Mouse (Mus musculus): ENCODE measurements around the gene Mapkap1. TPM values are rescaled to one million over a fixed set of nuclear protein-coding genes. Genes with fewer than 3 reads are reported as not detected.

The Mapkap1 gene
- polyA plus RNA-seq, 1 experiment from 2014 or later = 108 TPM

DNA sequence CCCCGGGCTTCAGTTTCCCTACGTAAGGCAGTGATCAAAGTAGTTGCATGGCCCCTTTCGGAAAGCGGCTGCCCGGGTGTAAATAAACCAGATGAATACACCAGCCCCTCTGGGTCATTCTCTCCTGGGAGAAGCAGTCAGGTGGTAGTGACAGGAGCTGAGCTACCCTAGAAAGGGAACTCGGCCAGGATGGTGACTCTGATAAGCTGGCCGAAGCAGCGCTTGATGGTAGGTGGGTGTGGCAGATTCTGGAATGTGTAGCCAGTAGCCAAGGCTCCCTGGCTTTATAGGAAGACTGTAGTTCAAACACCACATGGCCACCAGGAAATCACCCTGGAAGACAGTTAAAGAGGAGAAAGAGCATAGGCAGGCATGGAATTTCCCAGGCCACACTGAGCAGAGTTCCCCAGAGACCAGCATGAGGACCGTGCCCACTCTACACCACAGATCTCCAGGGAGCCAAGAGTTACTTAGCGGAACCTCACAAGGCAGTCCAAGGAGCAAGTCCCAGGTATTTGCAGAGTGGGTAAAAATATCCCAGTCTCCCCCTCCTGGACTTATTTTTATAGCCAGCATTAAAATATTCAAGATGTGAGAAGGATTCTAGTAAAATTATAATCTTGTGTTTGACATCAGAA, 214.3 kb downstream of the Mapkap1 start:
- Histone ChIP-seq H3K9ac (ENCODE audit: low read length) (no peak overlapping the region), H3K4me3 (ENCODE audit: low read depth, low read length) (no peak overlapping the region), H3K36me3 (ENCODE audit: control insufficient read depth, insufficient read depth, low read length) (no peaks in the 10 kb centered on the region), H3K9me3 (ENCODE audit: control insufficient read depth, low read length) (no peaks in the 10 kb centered on the region), H3K27me3 (ENCODE audit: control insufficient read depth, insufficient read depth, low read length) (no peaks in the 10 kb centered on the region), H3K27ac (ENCODE audit: low read depth, low read length) (no peak overlapping the region), H3K4me1 (ENCODE audit: control insufficient read depth, insufficient read depth, low read length) (no peaks in the 10 kb centered on the region), H3K4me2 (ENCODE audit: low read depth) (no peak overlapping the region)
- DNase-seq (ENCODE audit: low spot score) (no peak), ATAC-seq (ENCODE audit: insufficient read depth, low FRiP score, low TSS enrichment) (no peak)
- WGBS = 69% methylated on average over 10 of the region's 10 CpGs

DNA sequence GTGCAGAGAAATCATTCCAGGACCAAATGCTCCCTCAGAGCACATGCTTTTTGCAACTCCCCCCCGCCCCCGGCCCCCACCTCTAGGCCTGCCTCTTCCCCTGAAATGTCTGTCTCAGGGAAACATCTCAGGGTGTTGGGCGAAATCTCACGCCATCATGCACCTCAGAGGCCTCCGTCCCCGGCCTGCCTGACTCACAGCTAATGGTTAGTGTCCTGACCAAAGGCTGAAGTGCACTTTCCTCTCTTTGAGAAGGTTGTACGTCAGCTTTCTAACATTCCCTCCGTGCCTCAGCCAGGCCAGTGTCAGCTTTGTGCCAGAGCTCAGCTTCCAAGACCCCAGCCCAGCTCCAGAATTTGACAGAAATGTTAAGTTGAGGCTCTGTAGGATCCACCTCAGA, 214.9 kb downstream of the Mapkap1 start:
- H3K9me3 ChIP-seq (ENCODE audit: control insufficient read depth, low read length) = no peaks in the 10 kb centered on the region
- H3K4me2 ChIP-seq (ENCODE audit: low read depth) = no peak overlapping the region
- ATAC-seq (ENCODE audit: insufficient read depth, low FRiP score, low TSS enrichment) (no peak), DNase-seq (ENCODE audit: low spot score) (no peak)
- no peak overlapping the region for H3K27ac ChIP-seq (ENCODE audit: low read depth, low read length)
- no peak overlapping the region for H3K4me3 ChIP-seq (ENCODE audit: low read depth, low read length)
- 81% methylated on average over 8 of the region's 8 CpGs for WGBS
- H3K27me3 ChIP-seq (ENCODE audit: control insufficient read depth, insufficient read depth, low read length) = no peaks in the 10 kb centered on the region
- no peak overlapping the region for H3K9ac ChIP-seq (ENCODE audit: low read length)
- no peaks in the 10 kb centered on the region for H3K36me3 ChIP-seq (ENCODE audit: control insufficient read depth, insufficient read depth, low read length)
- no peaks in the 10 kb centered on the region for H3K4me1 ChIP-seq (ENCODE audit: control insufficient read depth, insufficient read depth, low read length)

DNA sequence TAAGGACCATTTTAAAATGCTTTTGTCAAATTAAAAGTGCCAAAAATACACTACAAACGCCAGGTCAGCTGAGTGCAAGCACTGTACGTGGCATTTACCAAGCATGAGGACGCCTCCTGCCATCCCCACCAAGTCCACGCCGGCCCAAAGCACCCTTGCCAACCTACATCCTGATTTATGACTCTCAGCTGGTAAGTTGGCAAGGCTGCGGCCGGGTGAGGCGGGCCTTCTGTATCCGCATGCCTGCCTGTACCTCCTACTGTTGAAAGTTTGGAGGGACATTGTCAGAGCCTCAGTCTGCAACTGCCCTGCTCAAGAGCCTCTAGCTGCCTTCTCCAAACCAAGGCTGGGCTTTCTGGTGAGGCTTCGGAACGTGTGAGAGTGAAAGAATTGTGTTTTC, 215.9 kb downstream of the Mapkap1 start:
- Histone ChIP-seq H3K9ac (ENCODE audit: low read length) (no peak overlapping the region), H3K27ac (ENCODE audit: low read depth, low read length) (no peak overlapping the region), H3K4me2 (ENCODE audit: low read depth) (no peak overlapping the region), H3K4me1 (ENCODE audit: control insufficient read depth, insufficient read depth, low read length) (no peaks in the 10 kb centered on the region), H3K9me3 (ENCODE audit: control insufficient read depth, low read length) (no peaks in the 10 kb centered on the region), H3K36me3 (ENCODE audit: control insufficient read depth, insufficient read depth, low read length) (no peaks in the 10 kb centered on the region), H3K4me3 (ENCODE audit: low read depth, low read length) (no peak overlapping the region), H3K27me3 (ENCODE audit: control insufficient read depth, insufficient read depth, low read length) (no peaks in the 10 kb centered on the region)
- ATAC-seq (ENCODE audit: insufficient read depth, low FRiP score, low TSS enrichment) (no peak), DNase-seq (ENCODE audit: low spot score) (no peak)
- 84% methylated on average over 11 of the region's 11 CpGs for WGBS

DNA sequence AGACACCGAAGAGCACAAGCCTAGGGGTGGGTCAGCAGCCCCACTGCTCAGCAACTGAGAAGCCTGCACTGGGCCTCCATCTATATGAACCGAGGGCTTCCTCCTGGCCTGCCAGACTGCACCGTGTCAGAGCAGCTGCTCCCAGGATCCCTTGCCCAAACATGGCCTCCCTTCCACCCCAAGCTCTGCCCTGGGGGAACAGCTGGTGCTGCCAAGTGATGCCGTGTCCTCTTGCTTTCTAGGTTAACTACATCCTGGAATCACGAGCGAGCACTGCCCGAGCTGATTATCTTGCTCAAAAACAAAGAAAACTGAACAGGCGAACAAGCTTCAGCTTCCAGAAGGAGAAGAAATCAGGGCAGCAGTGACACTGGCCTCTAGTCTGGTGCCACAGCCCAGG, 216.6 kb downstream of the Mapkap1 start:
- H3K27me3 ChIP-seq (ENCODE audit: control insufficient read depth, insufficient read depth, low read length) = no peaks in the 10 kb centered on the region
- DNase-seq (ENCODE audit: low spot score) = no peak
- no peak for ATAC-seq (ENCODE audit: insufficient read depth, low FRiP score, low TSS enrichment)
- no peak overlapping the region for H3K27ac ChIP-seq (ENCODE audit: low read depth, low read length)
- WGBS = 86% methylated on average over 8 of the region's 8 CpGs
- no peak overlapping the region for H3K4me2 ChIP-seq (ENCODE audit: low read depth)
- H3K9me3 ChIP-seq (ENCODE audit: control insufficient read depth, low read length) = no peaks in the 10 kb centered on the region
- H3K36me3 ChIP-seq (ENCODE audit: control insufficient read depth, insufficient read depth, low read length) = no peaks in the 10 kb centered on the region
- no peak overlapping the region for H3K9ac ChIP-seq (ENCODE audit: low read length)
- no peak overlapping the region for H3K4me3 ChIP-seq (ENCODE audit: low read depth, low read length)
- no peaks in the 10 kb centered on the region for H3K4me1 ChIP-seq (ENCODE audit: control insufficient read depth, insufficient read depth, low read length)

DNA sequence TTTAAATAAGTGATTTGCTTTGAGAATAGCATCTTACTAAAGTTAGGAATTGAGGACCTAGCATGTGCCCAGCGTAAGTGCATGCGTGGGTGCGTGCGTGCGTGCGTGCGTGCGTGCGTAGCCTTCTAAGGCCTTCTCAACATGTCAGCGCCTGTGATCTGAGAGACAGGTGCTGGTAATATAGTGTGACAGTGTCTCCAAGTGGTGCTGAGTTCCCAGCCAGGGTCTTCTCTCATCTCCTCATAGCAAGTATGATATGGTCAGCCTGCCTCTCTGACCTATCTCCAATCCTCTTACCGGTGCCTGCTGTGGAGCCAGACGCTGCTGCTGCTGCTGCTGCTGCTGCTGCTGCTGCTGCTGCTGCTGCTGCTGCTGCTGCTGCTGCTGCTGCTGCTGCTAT, 217.5 kb downstream of the Mapkap1 start:
- H3K9me3 ChIP-seq (ENCODE audit: control insufficient read depth, low read length) = no peaks in the 10 kb centered on the region
- DNase-seq (ENCODE audit: low spot score) (no peak), ATAC-seq (ENCODE audit: insufficient read depth, low FRiP score, low TSS enrichment) (no peak)
- no peak overlapping the region for H3K4me3 ChIP-seq (ENCODE audit: low read depth, low read length)
- H3K9ac ChIP-seq (ENCODE audit: low read length) = no peak overlapping the region
- H3K27me3 ChIP-seq (ENCODE audit: control insufficient read depth, insufficient read depth, low read length) = no peaks in the 10 kb centered on the region
- no peak overlapping the region for H3K4me2 ChIP-seq (ENCODE audit: low read depth)
- no peak overlapping the region for H3K27ac ChIP-seq (ENCODE audit: low read depth, low read length)
- H3K36me3 ChIP-seq (ENCODE audit: control insufficient read depth, insufficient read depth, low read length) = no peaks in the 10 kb centered on the region
- no peaks in the 10 kb centered on the region for H3K4me1 ChIP-seq (ENCODE audit: control insufficient read depth, insufficient read depth, low read length)
- 90% methylated on average over 12 of the region's 12 CpGs for WGBS

DNA sequence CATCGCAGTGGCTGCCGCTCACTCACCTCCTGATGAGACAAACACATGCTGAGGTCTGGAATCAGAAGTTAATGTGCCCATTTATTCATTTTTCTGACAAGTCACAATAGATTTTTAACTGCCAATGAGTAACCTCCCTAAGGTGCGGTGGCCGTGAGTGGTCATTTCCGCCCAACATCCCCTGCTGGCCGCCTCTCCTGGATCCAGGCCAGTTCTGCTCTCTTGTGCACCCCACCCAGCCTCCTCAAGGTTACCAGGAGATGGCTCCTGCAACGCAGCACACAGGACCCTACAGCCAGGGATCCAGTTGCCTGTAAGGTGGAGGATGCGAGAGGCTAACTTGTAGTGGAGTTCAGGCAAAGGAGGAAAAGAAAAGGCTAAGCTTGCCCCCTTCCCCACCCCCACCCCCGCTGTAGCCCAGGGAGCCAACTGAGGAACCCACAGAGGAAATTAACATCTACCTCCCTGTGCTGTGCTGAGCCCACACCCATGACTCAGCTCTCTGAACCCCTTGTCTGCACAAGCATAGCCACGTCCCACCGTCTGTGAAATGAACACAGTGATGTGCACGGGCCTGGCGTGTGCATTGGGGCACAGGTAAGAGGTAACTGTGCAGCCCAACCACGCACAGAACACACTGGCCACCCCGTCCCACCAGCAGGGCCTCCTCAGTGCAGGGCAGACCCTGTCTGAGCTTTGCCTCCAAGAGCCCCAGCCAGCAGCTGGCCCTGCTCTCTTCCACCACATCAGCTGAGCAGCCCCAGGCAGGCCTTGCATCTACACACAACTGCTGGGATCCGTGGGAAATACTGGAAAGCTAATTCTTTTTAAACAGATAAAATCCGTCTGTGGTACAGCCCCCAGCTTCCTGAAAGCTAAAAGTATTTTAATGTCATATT, 221.0 kb downstream of the Mapkap1 start:
- Histone ChIP-seq H3K4me3 (ENCODE audit: low read depth, low read length) (no peak overlapping the region), H3K27ac (ENCODE audit: low read depth, low read length) (no peak overlapping the region; the same call in 1 of the 2 replicates), H3K9ac (ENCODE audit: low read length) (no peak overlapping the region), H3K27me3 (ENCODE audit: control insufficient read depth, insufficient read depth, low read length) (no peaks in the 10 kb centered on the region), H3K4me2 (ENCODE audit: low read depth) (no peak overlapping the region), H3K36me3 (ENCODE audit: control insufficient read depth, insufficient read depth, low read length) (no peaks in the 10 kb centered on the region), H3K9me3 (ENCODE audit: control insufficient read depth, low read length) (no peaks in the 10 kb centered on the region), H3K4me1 (ENCODE audit: control insufficient read depth, insufficient read depth, low read length) (no peaks in the 10 kb centered on the region)
- ATAC-seq (ENCODE audit: insufficient read depth, low FRiP score, low TSS enrichment) = no peak
- no peak for DNase-seq (ENCODE audit: low spot score)
- WGBS = 76% methylated on average over 17 of the region's 17 CpGs

DNA sequence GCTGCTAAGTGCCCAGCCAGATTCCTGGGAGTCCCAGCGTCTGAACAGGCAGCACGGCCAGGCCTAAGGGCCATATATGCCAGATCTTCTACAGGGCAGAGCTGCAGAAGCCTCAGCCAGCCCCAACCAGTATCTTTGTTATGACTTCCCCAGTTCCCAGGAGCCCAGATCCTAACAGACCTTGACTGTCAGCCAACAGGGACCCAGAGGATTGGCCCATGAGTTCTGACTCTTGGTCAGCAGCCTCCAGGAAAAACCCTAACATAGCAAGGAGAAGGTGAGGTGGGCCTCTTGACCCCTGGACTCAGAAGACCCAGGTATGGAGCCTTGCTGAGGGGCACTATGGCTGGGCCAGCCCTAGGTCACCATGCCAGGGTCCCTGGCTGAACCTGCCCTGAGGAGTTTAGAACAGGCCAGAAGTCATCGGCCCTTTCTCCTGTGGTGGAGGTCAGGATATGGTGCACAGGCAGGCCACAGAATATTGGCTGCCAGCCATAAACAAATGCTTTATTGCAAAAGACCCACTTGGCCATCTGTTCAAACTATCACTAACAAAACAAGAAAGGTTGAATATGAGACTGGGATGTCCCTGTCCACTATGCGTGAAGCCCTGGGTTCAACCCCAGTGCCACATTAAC, 222.5 kb downstream of the Mapkap1 start:
- Histone ChIP-seq H3K4me2 (ENCODE audit: low read depth) (no peak overlapping the region), H3K9me3 (ENCODE audit: control insufficient read depth, low read length) (no peaks in the 10 kb centered on the region), H3K27me3 (ENCODE audit: control insufficient read depth, insufficient read depth, low read length) (no peaks in the 10 kb centered on the region), H3K27ac (ENCODE audit: low read depth, low read length) (no peak overlapping the region), H3K9ac (ENCODE audit: low read length) (no peak overlapping the region), H3K4me1 (ENCODE audit: control insufficient read depth, insufficient read depth, low read length) (no peaks in the 10 kb centered on the region), H3K4me3 (ENCODE audit: low read depth, low read length) (no peak overlapping the region), H3K36me3 (ENCODE audit: control insufficient read depth, insufficient read depth, low read length) (no peaks in the 10 kb centered on the region)
- 86% methylated on average over 4 of the region's 4 CpGs for WGBS
- DNase-seq (ENCODE audit: low spot score) (no peak), ATAC-seq (ENCODE audit: insufficient read depth, low FRiP score, low TSS enrichment) (no peak)

DNA sequence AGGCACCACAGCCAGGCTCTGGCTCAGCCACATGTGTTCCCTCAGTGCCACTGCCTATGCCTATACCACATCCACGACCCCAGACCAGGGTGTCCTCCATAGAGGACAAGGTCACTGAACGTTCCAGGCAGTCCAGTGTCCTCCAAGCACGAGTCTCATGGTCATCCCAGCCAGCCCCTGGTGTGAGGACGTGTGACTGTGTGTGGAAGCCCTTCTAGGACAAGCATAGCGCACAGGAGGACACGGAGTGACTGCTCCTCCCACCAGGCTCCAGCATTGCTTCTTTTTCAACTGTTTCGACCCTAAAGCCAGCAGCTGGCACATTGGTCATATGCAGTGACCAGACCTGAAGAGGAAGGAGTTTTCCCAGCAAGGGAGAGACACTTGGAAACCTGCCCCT, 223.2 kb downstream of the Mapkap1 start:
- Histone ChIP-seq H3K27me3 (ENCODE audit: control insufficient read depth, insufficient read depth, low read length) (no peaks in the 10 kb centered on the region), H3K4me1 (ENCODE audit: control insufficient read depth, insufficient read depth, low read length) (no peaks in the 10 kb centered on the region), H3K9ac (ENCODE audit: low read length) (no peak overlapping the region), H3K4me3 (ENCODE audit: low read depth, low read length) (no peak overlapping the region), H3K36me3 (ENCODE audit: control insufficient read depth, insufficient read depth, low read length) (no peaks in the 10 kb centered on the region), H3K27ac (ENCODE audit: low read depth, low read length) (no peak overlapping the region), H3K9me3 (ENCODE audit: control insufficient read depth, low read length) (no peaks in the 10 kb centered on the region), H3K4me2 (ENCODE audit: low read depth) (no peak overlapping the region)
- no peak for DNase-seq (ENCODE audit: low spot score)
- no peak for ATAC-seq (ENCODE audit: insufficient read depth, low FRiP score, low TSS enrichment)
- WGBS = 72% methylated on average over 7 of the region's 7 CpGs

Data from neural tube, embryonic 11.5 days (tissue).